Comparison of ENCODE assay signal across 8 mouse cellular contexts in genomic region chr2:161214681-161215458, GRCm38 (mm10).
DNase-seq lines count a peak whose midpoint lies in the region; ATAC-seq lines count a peak whose summit lies in the region.

No protein-coding gene starts in this region.

- no peaks in the 10 kb centered on the region for H3K27me3 ChIP-seq in liver, embryonic 12.5 days (replicated peaks)
- no peaks in the 10 kb centered on the region for H3K27me3 ChIP-seq in hindbrain, embryonic 14.5 days (ENCODE audit: control insufficient read depth, insufficient read depth, low read length)

- 26% methylated on average over 15 of the region's 15 CpGs for WGBS in liver, embryonic 12.5 days (ENCODE audit: insufficient replicate concordance)
- 21% methylated on average over 15 of the region's 15 CpGs for WGBS in hindbrain, embryonic 14.5 days

- no peaks in the 10 kb centered on the region for H3K9me3 ChIP-seq in liver, embryonic 12.5 days (replicated peaks)
- no peaks in the 10 kb centered on the region for H3K9me3 ChIP-seq in hindbrain, embryonic 14.5 days (ENCODE audit: control insufficient read depth, low read length)

- no peak overlapping the region for H3K27ac ChIP-seq in liver, embryonic 12.5 days
- H3K27ac ChIP-seq in hindbrain, embryonic 14.5 days, result no peak overlapping the region

- H3K36me3 ChIP-seq in liver, embryonic 12.5 days, result no peaks in the 10 kb centered on the region
- no peaks in the 10 kb centered on the region for H3K36me3 ChIP-seq in hindbrain, embryonic 14.5 days (replicated peaks; ENCODE audit: control insufficient read depth, insufficient read depth)

- no peak overlapping the region for H3K9ac ChIP-seq in liver, embryonic 12.5 days
- no peak overlapping the region for H3K9ac ChIP-seq in hindbrain, embryonic 14.5 days

- no peak overlapping the region for H3K4me2 ChIP-seq in liver, embryonic 12.5 days
- 0 out of 2 replicates have a peak overlapping the region, but pooled peaks have one; percentile 4 for H3K4me2 ChIP-seq in hindbrain, embryonic 14.5 days (replicated peaks)

- peak; percentile 67 for DNase-seq in liver
- DNase-seq in cerebellum, postnatal 36 days, result peak; percentile 78 to 79
- DNase-seq in frontal cortex, postnatal 36 days (ENCODE audit: low spot score in 2 of 2), result peak; percentile 79 to 91
- peak; percentile 95 for DNase-seq in hindbrain, embryonic 14.5 days (ENCODE audit: low spot score)
- DNase-seq in layer of hippocampus, postnatal 14 days (ENCODE audit: low spot score in 2 of 2), result peak; percentile 80 to 88
- peak; percentile 84 for DNase-seq in lung, postnatal 36 days
- DNase-seq in right cerebral cortex, postnatal 4 days, result peak; percentile 90

- no peaks in the 10 kb centered on the region for H3K4me1 ChIP-seq in liver, embryonic 12.5 days
- peaks cover 5% of the 10 kb centered on the region; the same call in 1 of the 2 replicates for H3K4me1 ChIP-seq in hindbrain, embryonic 14.5 days (replicated peaks; ENCODE audit: control insufficient read depth, insufficient read depth, low read length)

- no peak for ATAC-seq in liver, embryonic 12.5 days
- ATAC-seq in hindbrain, embryonic 14.5 days (ENCODE audit: low FRiP score), result 0 out of 2 replicates have a peak, but pooled peaks have one; percentile 46

- no peak overlapping the region for H3K4me3 ChIP-seq in liver, embryonic 12.5 days
- no peak overlapping the region for H3K4me3 ChIP-seq in hindbrain, embryonic 14.5 days (replicated peaks; ENCODE audit: low read length)
